37 mouse cellular contexts compared by ENCODE assay signal in the genomic region with DNA sequence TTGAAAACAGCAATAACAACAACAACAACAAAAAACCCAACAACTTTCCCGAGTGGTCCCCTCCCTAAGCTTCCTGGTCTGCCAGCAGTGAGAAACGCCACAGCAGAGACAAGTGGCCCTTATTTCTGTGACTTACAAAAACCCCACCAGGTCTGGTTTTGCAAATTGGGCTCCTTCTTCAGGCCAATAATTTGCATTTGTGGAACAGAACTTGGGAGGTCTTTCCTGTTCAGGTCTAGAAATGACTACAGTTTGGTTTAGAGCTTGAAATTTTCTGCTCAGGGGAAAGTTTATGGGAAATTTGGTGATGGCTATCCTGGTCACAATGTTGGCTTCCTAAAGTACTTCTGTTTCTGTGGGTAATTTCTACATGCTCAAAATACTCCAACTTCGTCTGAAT. TPM values are rescaled to one million over a fixed set of nuclear protein-coding genes. Genes with fewer than 3 reads are reported as not detected.
"Had no signal": no experiment of that assay in that cellular context is flagged by ENCODE, and none has a peak within 500 bp of the region (broad histone marks: within the 10 kb centered on the region; RNA-seq: fewer than 3 reads in every experiment).

No protein-coding gene starts in this region.

- H3K27me3 ChIP-seq: limb, embryonic 13.5 days; limb, embryonic 15.5 days; lung, embryonic 15.5 days had no signal

- H3K4me3 ChIP-seq: limb, embryonic 10.5 days; limb, embryonic 12.5 days; limb, embryonic 13.5 days; limb, embryonic 15.5 days; liver, embryonic 12.5 days; liver, embryonic 13.5 days; liver, embryonic 15.5 days; lung, embryonic 15.5 days; megakaryocyte, embryonic 14.5 days; midbrain, embryonic 10.5 days; midbrain, embryonic 12.5 days; midbrain, embryonic 13.5 days; midbrain, embryonic 15.5 days; myocyte had no signal

- H3K4me2 ChIP-seq: limb, embryonic 12.5 days; limb, embryonic 13.5 days; limb, embryonic 15.5 days; liver, embryonic 11.5 days; liver, embryonic 12.5 days; liver, embryonic 13.5 days; liver, embryonic 15.5 days; lung, embryonic 14.5 days; lung, embryonic 15.5 days; midbrain, embryonic 11.5 days; midbrain, embryonic 12.5 days; midbrain, embryonic 13.5 days; midbrain, embryonic 15.5 days had no signal

- H3K36me3 ChIP-seq: limb, embryonic 10.5 days; limb, embryonic 12.5 days; limb, embryonic 13.5 days; limb, embryonic 15.5 days; liver, embryonic 12.5 days; liver, embryonic 13.5 days; liver, embryonic 15.5 days; lung, embryonic 15.5 days; midbrain, embryonic 10.5 days; midbrain, embryonic 12.5 days; midbrain, embryonic 13.5 days; midbrain, embryonic 15.5 days had no signal

- H3K27ac ChIP-seq: limb, embryonic 10.5 days; limb, embryonic 12.5 days; limb, embryonic 13.5 days; limb, embryonic 15.5 days; liver, embryonic 12.5 days; liver, embryonic 13.5 days; liver, embryonic 14.5 days; liver, embryonic 15.5 days; lung, embryonic 15.5 days; macrophage; midbrain, embryonic 10.5 days; midbrain, embryonic 12.5 days; midbrain, embryonic 13.5 days; midbrain, embryonic 15.5 days had no signal

- H3K9me3 ChIP-seq: limb, embryonic 10.5 days; limb, embryonic 12.5 days; limb, embryonic 13.5 days; limb, embryonic 15.5 days; liver, embryonic 12.5 days; liver, embryonic 13.5 days; liver, embryonic 15.5 days; lung, embryonic 15.5 days; midbrain, embryonic 10.5 days; midbrain, embryonic 12.5 days; midbrain, embryonic 13.5 days; midbrain, embryonic 15.5 days had no signal

- DNase-seq: left cerebral cortex, postnatal 4 days; liver; liver, embryonic 13.5 days; liver, postnatal 0 days; lung, adult 18-20 months; lung, adult 2 months; lung, embryonic 14.5 days; lung, postnatal 10 days; lung, postnatal 14 days; lung, postnatal 36 days; lung, postnatal 4 days; midbrain, embryonic 14.5 days had no signal

- H3K9ac ChIP-seq: limb, embryonic 12.5 days; limb, embryonic 13.5 days; limb, embryonic 15.5 days; liver, embryonic 12.5 days; liver, embryonic 13.5 days; liver, embryonic 14.5 days; liver, embryonic 15.5 days; liver, postnatal 0 days; lung, embryonic 14.5 days; lung, embryonic 15.5 days; midbrain, embryonic 12.5 days; midbrain, embryonic 13.5 days; midbrain, embryonic 15.5 days had no signal

RNA-seq across cellular contexts. Expression of gene Erich6, which starts 59.8 kb away (rescaled TPM):
- total RNA-seq: liver, adult 2 months; megakaryocyte, adult 5-6 weeks; megakaryocyte-erythroid progenitor cell, adult 5-6 weeks; monocyte, adult 5-6 weeks had no signal
- polyA plus RNA-seq: limb, embryonic 10.5 days; limb, embryonic 13.5 days; liver, adult 2 months; liver, embryonic 11.5 days; liver, embryonic 12.5 days; liver, embryonic 13.5 days; liver, embryonic 15.5 days; liver, embryonic 16.5 days; liver, postnatal 0 days; lung, embryonic 14.5 days; lung, embryonic 15.5 days; lung, embryonic 16.5 days; lung, postnatal 0 days; macrophage; neural tube, embryonic 11.5 days had no signal
